Mouse (Mus musculus): Measurements from ENCODE around the gene Ufsp2.
A peak's percentile ranks its signal among the peaks of the same experiment; 100 is the strongest.

The Ufsp2 gene

GRCm38 (mm10) chr8:45975126-45975836 is at the start of gene Ufsp2, which contains the start of gene 1700029J07Rik:
Gene Ufsp2 (plus strand): TSS chr8:45975528.
Gene 1700029J07Rik (minus strand): TSS chr8:45975252.
- peak; percentile 94 to 98 for DNase-seq (ENCODE audit: low spot score in 2 of 2)

DNA sequence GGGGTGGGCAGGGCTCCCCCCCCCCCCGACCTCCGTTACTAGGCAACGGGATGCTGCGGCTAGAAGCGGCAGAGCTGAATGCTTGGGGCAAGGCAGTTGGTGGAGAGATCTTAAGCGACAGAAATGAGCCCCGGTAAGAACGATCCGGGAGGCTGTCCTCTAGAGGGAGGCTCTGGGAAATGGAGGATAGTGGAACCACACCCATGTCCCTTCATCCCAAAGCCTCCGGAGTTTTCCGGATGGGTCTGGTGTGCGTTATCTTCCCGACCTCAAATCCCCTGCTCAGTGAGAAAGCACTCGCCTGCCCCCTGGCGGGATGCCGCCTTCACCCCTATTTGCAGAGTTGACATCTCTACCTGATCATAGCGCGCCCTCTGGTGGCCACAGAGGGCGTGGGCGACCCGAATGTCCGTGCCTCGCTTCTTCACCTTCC is 40.7 kb upstream of the Ufsp2 start, which contains the start of gene Ccdc110:
Gene Ccdc110 (plus strand): TSS at position 38 of the 433 bp plus-strand sequence.
- DNase-seq (ENCODE audit: low spot score in 2 of 2), result peak; percentile 85 to 93

GRCm38 (mm10) chr8:45936986-45937385 is 38.3 kb upstream of the Ufsp2 start:
- no peak for DNase-seq (ENCODE audit: low spot score in 2 of 2)

DNA sequence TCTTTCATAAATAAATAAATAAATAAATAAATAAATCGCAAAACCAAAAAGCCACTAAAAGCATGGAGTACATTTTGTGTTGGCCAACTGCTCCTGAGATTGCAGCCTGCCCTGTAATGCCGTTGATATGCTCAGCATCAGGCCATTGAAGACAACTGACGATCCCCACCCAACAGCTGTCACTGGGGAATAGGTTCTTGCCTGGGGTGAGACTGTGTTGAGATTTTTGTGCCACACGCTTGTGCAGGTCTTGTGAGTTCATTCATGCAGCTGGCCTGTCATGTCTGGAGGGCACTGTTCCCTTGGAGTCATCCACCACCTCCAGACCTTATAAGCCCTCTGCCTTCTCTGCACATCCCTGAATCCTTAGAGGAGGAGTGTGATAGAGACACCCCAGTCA is 29.0 kb upstream of the Ufsp2 start:
- DNase-seq (ENCODE audit: low spot score in 2 of 2), result no peak

DNA sequence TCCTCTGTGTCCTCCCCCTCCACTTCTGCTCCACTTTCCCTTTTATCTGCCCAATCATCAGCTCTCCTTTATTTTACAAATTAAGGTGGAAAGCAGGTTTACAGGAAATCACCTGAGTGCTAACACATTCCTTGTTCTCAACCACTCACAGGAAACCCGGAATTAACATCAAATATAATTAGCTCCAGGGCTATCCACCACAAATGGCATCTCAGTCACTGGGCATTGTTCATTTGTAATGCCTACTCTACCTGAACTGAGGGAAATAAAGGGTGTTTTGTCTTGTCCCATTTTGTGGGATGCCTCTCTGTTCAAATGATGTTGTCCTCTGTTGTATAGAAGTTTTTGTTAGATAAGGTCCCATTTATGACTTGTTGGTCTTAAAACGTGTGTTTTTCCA is 24.7 kb upstream of the Ufsp2 start:
- DNase-seq (ENCODE audit: low spot score in 2 of 2), result no peak

GRCm38 (mm10) chr8:45970894-45971293 is 4.4 kb upstream of the Ufsp2 start:
- DNase-seq (ENCODE audit: low spot score in 2 of 2), result no peak

- DNase-seq (ENCODE audit: low spot score in 2 of 2), result no peak
Observed at GRCm38 (mm10) chr8:45973988-45974505, 1.3 kb upstream of the Ufsp2 start.

DNA sequence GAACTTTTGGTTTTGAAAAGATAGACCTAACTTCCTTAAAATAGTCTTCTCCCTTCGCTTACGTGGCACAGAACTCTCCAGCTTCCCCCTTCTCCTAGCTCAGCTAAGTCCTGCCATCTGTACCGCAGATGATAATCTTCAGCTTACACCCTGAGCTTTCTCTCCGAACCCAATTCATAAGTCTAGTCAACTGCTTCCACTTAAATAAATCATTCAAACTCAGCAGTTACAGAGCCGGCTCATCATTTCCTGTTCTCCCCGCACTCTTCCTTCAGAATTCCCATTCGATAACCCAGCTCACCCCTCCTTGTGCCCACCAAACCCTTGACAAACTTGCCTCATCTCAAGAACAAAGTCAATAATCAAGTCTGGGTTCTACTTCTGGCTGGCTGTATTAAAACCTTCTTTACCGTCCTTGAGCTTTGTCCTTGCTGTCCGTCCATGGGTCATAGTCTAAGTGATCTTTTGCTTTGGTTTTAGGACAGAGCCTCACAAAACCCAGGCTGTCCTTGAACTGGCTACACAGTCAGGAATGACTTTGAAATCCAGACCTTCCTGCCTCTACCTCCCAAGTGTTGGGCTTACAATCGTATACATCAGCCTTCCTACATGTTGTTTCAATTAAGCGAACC is 625 bp downstream of the Ufsp2 start:
- no peak for DNase-seq (ENCODE audit: low spot score in 2 of 2)

GRCm38 (mm10) chr8:45986665-45987064 is 11.3 kb downstream of the Ufsp2 start:
- DNase-seq (ENCODE audit: low spot score in 2 of 2), result no peak

GRCm38 (mm10) chr8:45988189-45988588 is 12.9 kb downstream of the Ufsp2 start:
- DNase-seq (ENCODE audit: low spot score in 2 of 2), result no peak

DNA sequence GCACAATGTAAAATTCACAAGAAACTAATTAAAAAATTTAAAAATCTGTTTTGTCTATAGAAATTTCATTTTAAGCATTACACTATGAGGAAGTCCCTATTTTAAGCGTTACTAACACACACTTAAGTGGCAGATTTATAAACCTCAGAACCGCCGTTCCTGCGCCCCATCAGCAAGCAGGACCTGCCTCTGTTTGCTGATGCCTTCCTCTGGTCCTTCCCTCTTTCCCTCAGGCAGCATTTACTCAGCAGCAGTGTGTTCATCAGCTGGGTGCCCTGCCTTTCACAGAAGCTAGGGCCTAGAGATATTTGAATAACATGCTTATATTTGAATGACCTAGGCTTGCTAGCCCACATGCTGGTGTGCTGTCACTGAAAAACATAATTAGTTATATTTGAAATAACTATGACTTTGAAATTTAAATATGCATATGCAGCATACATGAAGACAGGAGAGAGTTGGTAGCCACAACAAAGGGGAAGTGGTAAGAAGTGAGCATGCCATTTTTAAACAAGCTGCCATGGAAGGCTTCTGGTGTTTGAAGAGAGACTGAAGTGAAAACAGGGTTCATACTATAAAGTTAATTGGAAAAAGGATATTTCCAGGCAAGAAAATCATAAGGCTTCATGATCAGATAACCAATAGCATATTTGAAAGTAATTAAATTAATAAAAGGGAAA is 15.4 kb downstream of the Ufsp2 start:
- DNase-seq (ENCODE audit: low spot score in 2 of 2), result no peak

GRCm38 (mm10) chr8:45994111-45994510 is 18.8 kb downstream of the Ufsp2 start:
- DNase-seq (ENCODE audit: low spot score in 2 of 2), result no peak

- no peak for DNase-seq (ENCODE audit: low spot score in 2 of 2)
Observed at GRCm38 (mm10) chr8:45995576-45995975, 20.2 kb downstream of the Ufsp2 start.

DNA sequence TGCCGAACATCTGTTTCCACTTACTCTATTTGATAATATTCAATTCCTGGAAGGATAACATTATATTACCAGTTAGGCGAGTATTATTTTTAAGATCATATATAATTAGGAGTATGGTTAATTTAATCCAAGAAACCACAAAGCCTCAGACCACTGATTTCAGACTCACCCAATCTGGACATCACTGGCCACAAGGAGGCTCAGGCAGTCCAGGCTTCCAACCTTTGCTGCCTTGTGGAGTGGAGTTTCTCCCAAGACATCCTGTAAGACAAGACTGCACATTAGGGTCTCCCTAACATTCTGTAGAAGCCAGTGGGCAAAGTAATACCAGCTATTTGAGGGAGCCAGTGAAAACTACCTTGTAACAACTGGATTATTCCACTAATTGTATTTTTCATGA is 22.9 kb downstream of the Ufsp2 start:
- no peak for DNase-seq (ENCODE audit: low spot score in 2 of 2)

DNA sequence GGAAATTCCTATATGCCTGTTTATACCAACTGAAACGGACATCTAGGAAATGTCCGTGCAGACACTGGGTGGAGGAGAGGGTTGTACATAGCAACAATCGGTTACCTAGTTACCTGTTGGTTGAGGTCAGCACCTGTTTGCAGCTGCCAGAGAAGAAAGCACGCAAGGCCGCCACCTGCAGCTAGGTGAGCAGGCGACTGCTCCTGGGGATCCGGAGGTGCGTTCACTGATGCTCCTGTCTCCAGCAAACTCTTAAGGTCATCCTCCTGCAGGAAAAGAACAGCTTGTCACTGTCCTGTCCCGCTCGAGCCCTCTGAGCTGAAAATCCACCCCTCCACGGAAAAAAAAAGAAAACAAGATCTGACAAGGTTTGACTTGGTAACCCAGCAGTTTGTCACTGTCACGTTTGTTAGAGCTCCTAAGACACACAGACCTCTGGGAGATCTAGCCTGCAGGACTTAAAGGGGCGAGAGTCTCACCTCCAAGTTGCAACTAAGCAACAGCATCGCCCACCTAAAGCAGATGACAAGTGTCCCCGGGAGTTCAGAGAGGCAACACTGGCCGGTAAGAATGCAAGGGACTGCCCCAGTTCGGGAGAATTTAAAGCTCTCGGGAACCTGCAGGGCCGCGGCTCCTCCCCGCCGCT is 23.9 kb downstream of the Ufsp2 start, which contains the start of gene Lrp2bp:
Gene Lrp2bp (plus strand): TSS at position 166 of the 646 bp plus-strand sequence.
- DNase-seq (ENCODE audit: low spot score in 2 of 2), result peak in 1 of 2 experiments; percentile 17

DNA sequence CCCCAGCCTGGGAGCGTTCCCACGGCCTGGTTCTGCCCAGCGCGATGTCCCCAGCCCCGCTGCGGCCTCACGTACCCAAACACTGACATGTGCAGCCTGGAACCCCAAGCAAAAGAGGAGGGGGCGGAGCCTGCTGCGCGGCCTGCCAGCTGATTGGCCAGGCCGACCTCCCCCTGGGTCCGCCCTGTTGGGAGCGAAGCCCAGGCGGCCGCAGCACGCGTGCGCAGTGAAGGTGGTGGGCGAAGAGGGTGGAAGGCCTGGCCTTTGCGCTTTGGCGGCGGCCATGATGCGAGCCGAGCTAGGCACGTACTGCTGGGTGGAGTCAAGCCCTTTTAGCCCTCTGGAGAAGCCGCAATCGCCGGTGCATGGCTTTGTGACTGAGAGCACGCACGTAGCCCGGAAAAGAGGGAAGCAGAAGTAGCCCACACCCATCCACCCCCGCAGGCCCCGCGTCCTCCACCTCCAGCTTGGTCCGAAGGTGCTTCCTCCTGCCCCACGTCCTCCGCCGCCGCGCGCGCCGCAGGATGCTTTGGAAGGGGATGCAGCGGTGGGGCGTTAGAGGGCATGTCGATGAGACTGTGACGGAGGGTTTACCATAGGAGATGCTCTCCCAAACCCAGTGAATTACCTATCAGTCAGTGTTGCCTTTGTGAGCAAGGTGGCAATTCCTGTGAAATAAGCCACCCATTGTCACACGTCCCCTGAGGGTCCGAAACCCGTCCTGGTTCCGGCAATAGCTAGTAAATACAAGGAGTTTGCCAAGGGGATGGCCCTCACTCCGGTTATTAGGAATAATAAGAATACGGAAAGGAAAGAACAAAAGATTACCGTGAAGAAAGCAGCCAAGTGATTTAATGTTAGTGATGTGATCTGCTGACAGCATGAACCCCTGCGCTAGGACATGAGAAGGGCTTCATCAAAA is 24.7 kb downstream of the Ufsp2 start:
- DNase-seq (ENCODE audit: low spot score in 2 of 2), result peak; percentile 100

- DNase-seq (ENCODE audit: low spot score in 2 of 2), result no peak
Observed at GRCm38 (mm10) chr8:46005596-46005995, 30.3 kb downstream of the Ufsp2 start, which contains the start of gene Ankrd37. Gene Ankrd37 (minus strand): TSS chr8:46005707.

GRCm38 (mm10) chr8:46007050-46007672 is 31.8 kb downstream of the Ufsp2 start:
- DNase-seq (ENCODE audit: low spot score in 2 of 2), result no peak

DNA sequence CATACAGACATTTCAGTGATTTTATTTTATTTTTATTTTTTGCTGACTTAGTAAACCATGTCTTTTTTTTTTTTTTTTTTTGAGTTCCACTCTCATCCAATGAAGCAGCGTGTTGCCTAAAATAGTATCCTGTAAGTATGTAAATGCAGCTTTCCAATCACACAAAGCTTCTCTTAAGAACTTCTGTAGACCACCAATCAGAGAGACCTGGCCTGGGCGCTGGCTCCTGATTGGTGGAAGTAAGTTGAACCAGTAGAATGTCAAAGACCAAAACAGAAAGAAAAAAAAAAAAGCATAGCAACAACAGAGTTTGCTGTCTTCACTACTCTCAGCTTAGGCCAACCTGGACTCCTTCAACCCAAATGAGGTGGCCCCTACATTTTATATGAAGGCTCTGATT is 35.0 kb downstream of the Ufsp2 start:
- DNase-seq (ENCODE audit: low spot score in 2 of 2), result no peak
